Mouse (Mus musculus): Measurements from ENCODE around the gene Tut7.
"Not testable (repeated sequence)": the region's sequence is repeated elsewhere in the genome, so short reads cannot be mapped to it uniquely, and the experiment has no call there.

- TF ChIP-seq CTCF (IDR thresholded peaks at IDR 0.05 in 2 of 3, conservative IDR thresholded peaks at IDR 0.05 in 1 of 3; ENCODE audit: control insufficient read depth in 1 of 3, insufficient read depth in 1 of 3, low read depth in 2 of 3, low read length in 3 of 3, poor library complexity in 1 of 3, severe bottlenecking in 1 of 3); EP300 (IDR thresholded peaks at IDR 0.05; ENCODE audit: low read depth in 1 of 2, low read length in 2 of 2); POLR2A (IDR thresholded peaks at IDR 0.05; ENCODE audit: control insufficient read depth in 1 of 2, insufficient read depth in 1 of 2, low read depth in 1 of 2, low read length in 2 of 2, poor library complexity in 1 of 2); ZC3H11A (IDR thresholded peaks at IDR 0.05; ENCODE audit: low read depth, low read length); CHD1 (IDR thresholded peaks at IDR 0.05; ENCODE audit: low read depth, low read length): not testable (repeated sequence)
Measured at GRCm38 (mm10) chr13:59734347-59734746, 88.6 kb downstream of the Tut7 start.

Measured in MEL (cell line).